Mouse (Mus musculus) testis, adult 2 months (tissue): ENCODE data around the gene Gm27235. TPM values are rescaled to one million over a fixed set of nuclear protein-coding genes. Genes with fewer than 3 reads are reported as not detected.
"Not testable (repeated sequence)": the region's sequence is repeated elsewhere in the genome, so short reads cannot be mapped to it uniquely, and the experiment has no call there.

Source experiments
- H3K27ac ChIP-seq: fragments of 200-500 bp; 2 replicates; pipeline ENCODE4 v1.5.1; 2012; ENCODE audit warnings: low read depth, low read length; ENCODE audit not compliant: control insufficient read depth, insufficient read depth
- H3K27me3 ChIP-seq: fragments of 200-500 bp; 2 replicates; pipeline ENCODE4 v1.6.1; 2012; ENCODE audit warnings: mild to moderate bottlenecking, low read length, moderate library complexity; ENCODE audit not compliant: control insufficient read depth, insufficient read depth
- H3K36me3 ChIP-seq: fragments of 200-500 bp; 2 replicates; pipeline ENCODE4 v1.6.1; 2012; ENCODE audit warnings: mild to moderate bottlenecking, low read length; ENCODE audit not compliant: control insufficient read depth, insufficient read depth
- H3K4me1 ChIP-seq: fragments of 200-500 bp; 2 replicates; pipeline ENCODE4 v1.6.1; 2012; ENCODE audit warnings: low read length; ENCODE audit not compliant: control insufficient read depth, insufficient read depth
- H3K4me3 ChIP-seq: fragments of 200-500 bp; 2 replicates; pipeline ENCODE4 v1.5.1; 2012; ENCODE audit warnings: low read depth, mild to moderate bottlenecking, low read length, moderate library complexity, mixed read lengths; ENCODE audit not compliant: control insufficient read depth
- CTCF ChIP-seq: fragments of 200-500 bp; IDR thresholded peaks from 2 replicates; pipeline ENCODE4 v1.5.1; 2012; ENCODE audit warnings: low read depth, mild to moderate bottlenecking, inconsistent platforms, low read length, moderate library complexity; ENCODE audit not compliant: control insufficient read depth, insufficient read depth, insufficient replicate concordance
- POLR2A ChIP-seq: fragments of 200-500 bp; IDR thresholded peaks from 2 replicates; pipeline ENCODE4 v1.6.1; 2012; ENCODE audit warnings: low read depth, mild to moderate bottlenecking, inconsistent platforms, low read length, moderate library complexity; ENCODE audit not compliant: control insufficient read depth
- polyA plus RNA-seq: library from polyadenylated mRNA; depleted of rRNA; stranded (reverse); fragments of >200 nt; gene quantifications from 2 replicates; pipeline ENCODE4 v1.2.3, GENCODE M21; 2012; rRNA removed

Gm27235 gene
- polyA plus RNA-seq: 0.38 and 0.67 TPM in 2 replicates

- H3K27me3 ChIP-seq: no peaks in the 10 kb centered on the region
- no peaks in the 10 kb centered on the region for H3K36me3 ChIP-seq
- no peaks in the 10 kb centered on the region for H3K4me1 ChIP-seq
- H3K27ac ChIP-seq: no peak within 1 kb of the TSS
- no peak within 1 kb of the TSS for H3K4me3 ChIP-seq
- TF ChIP-seq CTCF (no peak), POLR2A (no peak)
Observed at GRCm38 (mm10) chr9:35790001-35790400, at the start of gene Gm27235, which contains the start of gene D730048I06Rik. Gene Gm27235 (minus strand): TSS chr9:35790101. Gene D730048I06Rik (minus strand): TSS chr9:35790112.

DNA sequence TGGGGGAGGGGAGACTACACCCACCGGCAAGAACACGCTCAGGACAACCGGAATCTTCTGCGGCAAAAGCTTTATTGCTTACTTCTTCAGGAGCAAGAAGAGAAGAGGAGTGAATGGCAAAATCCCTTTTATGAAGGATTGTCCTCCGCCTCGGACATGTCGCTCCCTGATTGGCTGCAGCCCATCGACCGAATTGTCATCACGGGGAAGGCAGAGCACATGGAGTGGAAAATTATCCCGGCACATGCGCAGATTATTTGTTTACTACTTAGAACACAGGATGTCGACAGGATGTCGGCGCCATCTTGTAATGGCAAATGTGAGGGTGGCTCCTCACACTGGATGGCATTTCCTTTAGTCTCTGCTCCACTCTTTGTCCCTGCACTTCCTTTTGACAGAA, 28.0 kb upstream of the Gm27235 start:
- not testable (repeated sequence) for H3K36me3 ChIP-seq, H3K27me3 ChIP-seq, H3K4me3 ChIP-seq, H3K27ac ChIP-seq, H3K4me1 ChIP-seq

- TF ChIP-seq CTCF: no peak
- TF ChIP-seq POLR2A: no peak
- no peaks in the 10 kb centered on the region for H3K36me3 ChIP-seq
- no peaks in the 10 kb centered on the region for H3K4me1 ChIP-seq
- no peak overlapping the region for H3K27ac ChIP-seq
- H3K27me3 ChIP-seq: no peaks in the 10 kb centered on the region
- no peak overlapping the region for H3K4me3 ChIP-seq
Observed at GRCm38 (mm10) chr9:35798146-35798545, 8.2 kb upstream of the Gm27235 start.

- H3K27ac ChIP-seq: no peak within 1 kb of the TSS
- no peak for TF ChIP-seq POLR2A
- TF ChIP-seq CTCF: no peak
Observed at GRCm38 (mm10) chr9:35778009-35778408, 11.9 kb downstream of the Gm27235 start, which contains the start of gene Gm17727. Gene Gm17727 (minus strand): TSS chr9:35778109.

GRCm38 (mm10) chr9:35756843-35757242, 33.1 kb downstream of the Gm27235 start:
- no peaks in the 10 kb centered on the region for H3K27me3 ChIP-seq
- no peak overlapping the region for H3K4me3 ChIP-seq
- H3K4me1 ChIP-seq: no peaks in the 10 kb centered on the region
- no peak for TF ChIP-seq POLR2A
- no peak for TF ChIP-seq CTCF
- H3K27ac ChIP-seq: no peak overlapping the region
- no peaks in the 10 kb centered on the region for H3K36me3 ChIP-seq

More at GRCm38 (mm10) chr9:35778009-35778408, 11.9 kb downstream of the Gm27235 start, which contains the start of gene Gm17727:
- H3K36me3 ChIP-seq: no peaks in the 10 kb centered on the region
- no peaks in the 10 kb centered on the region for H3K27me3 ChIP-seq
- no peak within 1 kb of the TSS for H3K4me3 ChIP-seq
- H3K4me1 ChIP-seq: no peaks in the 10 kb centered on the region

DNA sequence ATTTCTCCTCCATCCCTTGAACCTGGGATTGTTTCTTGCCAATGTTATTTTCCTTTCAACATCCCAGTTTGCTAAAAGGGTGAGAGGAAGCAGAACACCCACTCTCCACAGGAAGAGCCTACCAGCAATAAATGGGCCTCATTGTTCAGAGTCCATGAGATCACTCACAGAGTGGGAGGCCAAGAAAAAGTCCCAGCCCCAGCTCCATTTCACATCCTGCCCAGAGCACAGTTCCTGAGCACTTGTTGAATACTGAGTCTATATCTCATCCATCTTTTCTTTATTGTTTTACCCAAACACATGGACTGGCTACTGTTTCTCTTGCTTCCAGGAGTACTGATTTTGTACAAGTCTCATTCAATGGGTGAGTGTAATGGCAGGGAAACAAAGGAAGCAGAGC, 49.2 kb downstream of the Gm27235 start, which contains the start of gene Gm17677:
Gene Gm17677, plus strand, starts transcription at position 301 of the 400 bp plus-strand sequence.
- no peaks in the 10 kb centered on the region for H3K36me3 ChIP-seq
- H3K4me3 ChIP-seq: no peak within 1 kb of the TSS
- no peaks in the 10 kb centered on the region for H3K27me3 ChIP-seq
- TF ChIP-seq CTCF (no peak), POLR2A (no peak)
- no peak within 1 kb of the TSS for H3K27ac ChIP-seq
- H3K4me1 ChIP-seq: no peaks in the 10 kb centered on the region

Other genes starting within 250 kb of the Gm27235 start
- 63.9 and 71.2 TPM in 2 replicates for gene Ddx25, start 231.6 kb downstream of the Gm27235 start, polyA plus RNA-seq
- gene Pus3, start 231.5 kb downstream of the Gm27235 start, polyA plus RNA-seq: 2.8 and 3.5 TPM in 2 replicates
- 1.1 and 2.3 TPM in 2 replicates for gene Pate2, start 219.8 kb downstream of the Gm27235 start, polyA plus RNA-seq
- 39.7 and 41.8 TPM in 2 replicates for gene Hyls1, start 219.7 kb downstream of the Gm27235 start, polyA plus RNA-seq
- gene Pate4, start 178.2 kb downstream of the Gm27235 start, polyA plus RNA-seq: 0.10 TPM in 1 of 2 replicates, not detected in the other
- 0.54 TPM in 1 of 2 replicates, not detected in the other for gene Pate3, start 141.9 kb downstream of the Gm27235 start, polyA plus RNA-seq
- 3.4 TPM in 1 of 2 replicates, not detected in the other for gene Pate1, start 102.7 kb downstream of the Gm27235 start, polyA plus RNA-seq
- not detected in 2 replicates for gene Gm17677, start 49.1 kb downstream of the Gm27235 start, polyA plus RNA-seq
- gene Gm17727, start 12.0 kb downstream of the Gm27235 start, polyA plus RNA-seq: not detected in 2 replicates
- gene D730048I06Rik, start within 50 bp of the Gm27235 start, polyA plus RNA-seq: 0.27 and 2.9 TPM in 2 replicates
- not detected in 2 replicates for gene 9230110F15Rik, start 54.0 kb upstream of the Gm27235 start, polyA plus RNA-seq
- not detected in 2 replicates for gene 9230113P08Rik, start 118.3 kb upstream of the Gm27235 start, polyA plus RNA-seq